Mouse (Mus musculus): ENCODE data around the gene Gm10563.
"Not testable (repeated sequence)": the region's sequence is repeated elsewhere in the genome, so short reads cannot be mapped to it uniquely, and the experiment has no call there.

Gene Gm10563

GRCm38 (mm10) chr4:155595777-155596176 lies 49.4 kb downstream of the Gm10563 start:
- no peak for DNase-seq

DNA sequence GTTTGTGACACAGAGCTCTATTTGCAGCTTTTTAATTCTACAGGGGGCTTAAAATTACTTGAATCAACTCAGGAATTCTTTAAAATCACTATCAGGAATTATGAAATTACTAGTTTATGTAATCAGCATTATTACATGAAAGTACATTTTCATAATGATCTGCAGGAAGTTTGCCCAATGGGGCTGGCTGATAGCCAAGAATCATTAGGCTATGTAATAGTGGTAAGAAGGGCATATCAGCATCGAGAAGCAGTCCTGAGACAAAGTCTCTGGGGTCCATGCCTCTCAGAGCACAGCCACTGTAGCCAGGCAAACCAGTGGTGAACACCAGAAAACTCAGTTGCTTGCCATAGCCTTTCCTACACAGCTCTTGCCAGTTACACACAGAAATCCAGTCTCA lies 51.4 kb downstream of the Gm10563 start:
- no peak for DNase-seq

- no peak for DNase-seq
Observed at GRCm38 (mm10) chr4:155591012-155591719, 54.0 kb downstream of the Gm10563 start.

DNA sequence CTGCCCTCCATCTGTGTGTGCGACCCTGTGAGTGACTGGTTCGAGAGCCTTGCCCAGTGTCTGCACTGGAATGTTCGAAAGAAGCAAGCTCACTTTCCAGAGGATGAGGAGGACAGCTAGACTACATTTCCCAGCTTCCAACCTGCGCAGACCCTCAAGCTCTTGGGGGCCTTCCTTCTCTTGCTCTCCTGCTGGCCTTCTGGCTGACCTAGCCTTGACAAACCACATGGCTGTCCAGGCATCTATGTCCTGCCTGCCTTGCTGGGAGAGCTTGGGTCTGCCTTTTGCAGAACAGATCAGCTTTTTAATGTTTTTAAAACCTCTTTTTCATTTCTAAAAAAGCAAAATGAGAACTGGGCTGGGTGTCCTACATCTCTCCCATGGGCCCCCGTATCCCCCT lies 55.9 kb downstream of the Gm10563 start:
- DNase-seq = no peak

DNA sequence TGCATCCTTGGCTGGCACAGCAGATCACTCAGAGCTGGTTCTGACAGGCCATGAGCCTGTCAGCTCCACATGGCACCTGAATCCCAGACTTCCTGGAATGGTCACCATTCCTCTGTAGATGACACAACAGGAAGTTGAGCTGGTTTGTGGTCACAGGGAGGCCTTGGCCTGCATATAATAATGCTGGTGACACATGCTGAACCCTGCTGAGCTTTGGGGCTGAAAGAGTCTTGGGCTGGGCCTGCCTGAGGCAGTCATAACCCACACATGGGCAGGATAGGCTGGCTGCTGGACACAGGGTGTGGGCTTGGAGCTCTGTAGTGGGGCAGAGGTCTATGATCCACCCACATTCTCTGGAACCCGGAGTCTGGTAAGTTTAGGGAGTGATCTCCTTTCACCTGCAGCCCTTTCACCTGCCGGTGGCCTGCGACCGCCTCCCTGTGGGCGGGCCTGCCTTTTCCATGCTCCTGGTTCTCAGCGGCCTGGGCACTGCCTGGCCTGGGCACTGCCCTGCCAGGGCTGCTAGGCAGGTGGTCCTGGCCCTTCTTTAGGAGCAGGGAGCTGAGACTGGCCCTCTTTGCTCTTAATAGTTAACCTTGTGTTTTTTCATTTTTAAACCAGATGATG lies 62.8 kb downstream of the Gm10563 start:
- no peak for DNase-seq

- DNase-seq = peak; percentile 46
Observed at GRCm38 (mm10) chr4:155580420-155580819, 64.8 kb downstream of the Gm10563 start.

- peak; percentile 68 for DNase-seq
Observed at GRCm38 (mm10) chr4:155578336-155579125, 66.7 kb downstream of the Gm10563 start.

DNA sequence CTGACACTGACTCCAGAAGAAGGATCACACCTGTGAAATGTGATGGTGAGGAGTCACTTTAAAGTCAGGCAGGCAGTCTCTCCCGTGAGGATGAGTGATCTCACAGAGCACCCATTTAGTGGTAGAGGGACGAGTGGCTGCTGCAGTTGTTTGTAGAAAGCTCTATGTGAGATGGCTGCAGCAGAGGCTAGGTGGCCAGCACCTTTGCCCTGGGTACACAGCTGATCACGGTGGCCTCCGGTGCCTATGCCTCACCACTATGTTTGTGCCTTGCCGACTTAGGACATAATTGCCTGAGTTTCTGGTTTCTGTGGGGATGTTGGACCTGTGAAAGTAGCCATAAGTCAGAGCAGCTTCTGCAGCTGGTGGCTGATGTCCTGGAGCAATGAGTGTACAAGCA lies 67.5 kb downstream of the Gm10563 start:
- DNase-seq = no peak

DNA sequence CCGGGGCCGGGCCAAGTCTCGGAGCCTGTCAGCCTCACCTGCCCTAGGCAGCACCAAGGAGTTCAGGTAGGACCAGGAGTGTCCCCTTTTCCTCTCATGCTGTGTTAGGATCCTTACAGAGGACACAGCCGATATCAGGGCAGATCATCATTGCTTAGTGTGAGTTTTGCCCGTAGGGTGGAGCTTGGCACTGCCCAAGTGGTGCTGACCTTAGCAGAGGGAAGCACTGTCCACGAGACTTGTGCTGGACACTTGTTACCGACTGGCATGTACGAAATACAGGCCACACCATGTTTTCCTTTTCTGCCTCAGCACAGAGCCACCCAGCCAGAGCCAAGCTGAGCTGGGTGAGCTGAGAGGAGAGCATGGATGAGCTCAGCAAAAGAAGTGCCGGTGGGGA lies 68.1 kb downstream of the Gm10563 start:
- DNase-seq = peak; percentile 63

DNA sequence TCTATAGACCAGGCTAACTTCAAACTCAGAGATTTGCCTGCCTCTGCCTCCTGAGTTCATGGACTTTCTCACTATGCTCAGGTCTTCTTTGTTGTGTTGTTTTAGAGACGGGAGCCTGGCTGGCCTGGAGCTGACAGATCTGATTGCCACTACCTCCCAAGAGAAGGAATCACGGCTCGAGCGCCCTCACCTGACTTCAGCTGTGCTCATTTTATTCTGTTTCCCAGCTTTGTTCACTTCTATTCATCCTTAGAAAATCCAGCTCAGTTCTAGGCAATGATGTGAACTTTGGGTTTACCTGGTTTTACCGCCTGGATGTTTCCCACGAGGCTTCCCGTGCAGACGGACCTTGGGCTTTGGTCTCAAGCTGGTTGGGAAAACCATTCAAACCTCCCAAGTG lies 69.7 kb downstream of the Gm10563 start:
- no peak for DNase-seq

- DNase-seq = no peak
Observed at GRCm38 (mm10) chr4:155574931-155575330, 70.3 kb downstream of the Gm10563 start.

DNA sequence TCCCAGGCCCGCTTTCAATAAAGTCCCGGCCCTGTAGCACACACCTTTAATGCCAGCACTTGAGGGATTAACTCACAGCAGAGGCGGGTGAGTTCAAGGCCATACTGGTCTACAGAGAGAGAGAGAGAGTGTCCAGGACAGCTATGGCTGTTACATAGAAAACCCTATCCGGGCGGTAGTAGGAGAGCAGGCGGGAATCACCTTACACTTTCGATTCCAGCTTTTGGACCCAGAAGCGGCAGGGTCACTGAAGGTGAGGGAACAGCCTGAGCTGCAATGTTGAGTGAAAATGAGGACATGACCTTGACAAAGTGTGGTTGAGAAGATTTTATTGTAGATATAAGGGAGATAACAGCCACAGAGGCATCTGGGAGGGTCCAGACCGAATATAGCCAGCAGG lies 71.3 kb downstream of the Gm10563 start:
- no peak for DNase-seq

DNA sequence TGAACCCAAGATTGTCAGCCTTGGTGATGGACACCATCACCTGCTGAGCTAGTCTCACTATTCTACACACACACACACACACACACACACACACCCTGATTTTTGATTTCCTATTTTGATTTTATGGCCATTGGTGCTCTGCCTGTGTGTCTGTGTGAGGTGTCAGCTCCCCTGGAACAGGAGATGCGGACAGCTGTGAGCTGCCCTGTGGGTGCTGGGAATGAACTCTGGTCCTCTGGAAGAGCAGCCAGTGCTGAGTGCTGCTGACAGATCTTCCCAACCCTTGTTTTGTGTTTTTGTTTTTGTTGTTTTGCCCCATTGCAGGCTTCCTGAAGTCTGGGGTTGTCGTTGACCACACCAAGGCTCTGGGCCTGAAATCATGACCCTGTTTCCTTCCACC lies 72.1 kb downstream of the Gm10563 start:
- DNase-seq = no peak

DNA sequence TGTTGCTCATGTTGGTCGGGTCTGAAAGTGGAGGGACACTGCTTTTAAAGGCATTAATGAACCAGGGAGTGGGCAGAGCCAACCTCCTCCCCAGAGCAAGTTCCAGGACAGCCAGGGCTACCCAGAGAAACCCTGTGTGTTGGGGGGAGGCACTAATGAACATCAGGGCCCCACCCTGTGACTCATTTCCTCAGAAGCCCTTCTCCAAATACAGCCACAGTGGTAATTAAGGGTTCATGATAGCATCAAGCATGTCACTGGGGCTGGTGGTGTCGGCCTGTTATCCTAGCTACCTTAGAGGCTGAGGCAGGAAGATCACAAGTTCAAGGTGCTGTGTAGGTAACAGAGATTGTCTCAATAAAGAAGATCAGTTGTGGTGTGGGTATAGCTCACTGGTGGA lies 73.8 kb downstream of the Gm10563 start:
- DNase-seq = no peak

GRCm38 (mm10) chr4:155570315-155570714 lies 74.9 kb downstream of the Gm10563 start:
- not testable (repeated sequence) for DNase-seq

DNA sequence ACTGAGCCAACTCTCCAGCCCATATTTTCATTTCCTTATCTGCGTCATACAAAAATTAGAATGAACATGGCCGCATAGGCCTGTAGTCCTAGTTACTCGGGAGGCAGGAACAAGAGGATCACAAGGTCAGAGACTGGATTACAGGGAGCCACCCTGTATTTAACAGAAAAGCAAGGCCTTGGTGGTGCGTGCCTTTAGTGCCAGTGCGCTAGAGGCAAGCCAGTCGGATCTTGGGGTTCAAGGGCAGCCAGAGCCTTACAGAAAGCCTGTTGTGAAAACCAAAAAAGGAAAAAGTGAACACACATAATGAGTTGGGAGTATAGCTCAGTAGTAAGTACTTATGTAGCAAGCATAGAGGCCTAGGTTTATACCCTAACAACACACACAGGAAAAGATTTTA lies 75.4 kb downstream of the Gm10563 start:
- no peak for DNase-seq

GRCm38 (mm10) chr4:155568632-155569370 lies 76.4 kb downstream of the Gm10563 start:
- no peak for DNase-seq

- DNase-seq = peak; percentile 61
Observed at GRCm38 (mm10) chr4:155568170-155568569, 77.0 kb downstream of the Gm10563 start.

DNA sequence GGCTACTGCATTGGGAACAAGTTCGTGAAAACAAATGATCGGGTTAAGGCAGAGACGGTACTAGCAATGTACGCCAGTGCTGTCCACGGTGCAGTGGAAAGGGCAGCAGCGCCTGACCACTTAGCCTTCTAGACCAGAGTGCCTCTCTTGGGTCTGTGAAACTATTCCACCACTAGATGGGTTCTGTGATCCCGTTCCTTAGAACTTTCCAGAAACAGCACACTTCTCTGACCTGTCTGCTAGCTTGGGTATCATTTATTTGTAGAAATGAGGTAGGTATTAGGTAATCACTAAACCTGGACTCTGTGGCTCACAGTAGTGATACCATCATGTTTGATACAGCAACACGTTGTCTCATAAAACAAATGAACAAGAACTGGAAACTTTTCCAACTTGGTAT lies 78.7 kb downstream of the Gm10563 start:
- DNase-seq = peak; percentile 73

Measured in kidney, adult 9 months (tissue).